Mouse (Mus musculus) layer of hippocampus, adult 18-20 months (tissue): Measurements from ENCODE around the gene Coa5. TPM values are rescaled to one million over a fixed set of nuclear protein-coding genes. Genes with fewer than 3 reads are reported as not detected.

Source experiments
- DNase-seq, 2 experiments: peaks; one replicate each; pipeline ENCODE4 v3.0.0; 2022; ENCODE audit warnings: low spot score in 2 of 2
- total RNA-seq, 2 experiments: library from RNA; stranded (reverse); gene quantifications; 2 replicates each; pipeline ENCODE4 v1.2.3; 2021

Gene Coa5
- total RNA-seq, 2 experiments from 2014 or later, result 61.8 to 64.0 TPM

DNA sequence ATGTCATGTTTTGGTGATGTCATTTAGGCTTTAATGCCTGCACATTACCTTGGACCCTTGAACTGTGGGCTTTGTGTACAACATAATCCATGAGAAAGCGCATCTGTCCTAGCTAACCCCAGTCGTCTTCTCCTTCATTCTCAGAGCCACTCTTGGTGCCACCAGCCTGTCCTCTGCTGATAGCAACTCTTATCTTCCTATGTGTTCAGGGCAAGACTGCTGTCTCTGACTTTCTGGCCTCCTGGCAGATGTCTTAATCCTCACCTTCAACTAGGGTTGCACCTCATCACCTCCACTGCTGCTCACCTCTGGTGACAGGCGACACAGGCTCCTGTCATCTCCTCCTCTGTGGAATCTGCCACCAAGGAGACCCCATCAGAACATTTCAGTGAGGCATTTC lies 6.5 kb upstream of the Coa5 start:
- DNase-seq, result no peak

DNA sequence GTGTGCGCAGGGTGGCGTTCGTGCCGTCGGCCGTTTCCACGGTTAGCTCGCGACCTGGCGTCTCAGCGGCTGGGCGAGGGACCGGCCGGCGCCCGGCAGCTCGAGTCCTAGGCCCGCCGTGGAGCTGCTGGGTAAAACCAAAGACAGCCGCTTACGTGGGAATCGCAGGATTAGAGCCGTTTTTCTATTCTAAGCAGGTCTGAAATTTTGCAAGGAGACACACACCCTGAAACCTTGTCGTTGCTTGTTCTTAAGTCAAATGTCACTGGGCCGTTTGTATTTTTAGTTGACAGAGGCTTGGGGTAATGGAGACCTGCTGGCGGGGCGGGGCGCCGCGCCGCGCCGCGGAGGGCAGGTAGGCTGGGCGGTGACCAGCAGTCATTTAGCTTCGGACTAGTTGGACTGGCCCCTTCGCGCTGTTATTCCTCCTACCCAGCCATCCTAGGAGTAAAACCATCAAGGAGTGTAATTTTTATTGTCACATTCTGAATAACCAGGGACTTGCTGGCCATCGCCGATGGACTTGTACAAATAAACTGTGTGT lies 466 bp upstream of the Coa5 start:
- no peak for DNase-seq

DNA sequence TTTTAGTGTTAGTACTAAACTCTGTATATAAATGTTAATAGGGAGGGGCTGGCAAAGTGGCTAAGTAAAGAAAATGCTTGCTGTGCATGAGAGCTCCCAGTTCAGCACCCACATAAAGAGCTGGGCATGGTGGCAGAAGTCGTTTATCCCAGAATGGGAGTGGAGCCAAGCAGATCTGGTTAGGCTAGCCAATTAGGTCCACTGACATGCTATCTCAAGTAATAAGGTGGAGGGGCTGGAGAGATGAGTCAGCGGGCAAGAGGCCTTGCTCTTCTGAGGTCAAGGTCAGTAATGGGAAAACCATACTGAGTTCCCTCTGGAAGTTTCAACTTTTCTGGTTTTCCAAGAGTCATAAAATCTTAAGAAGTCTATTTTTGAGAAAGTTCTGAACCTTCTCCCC lies 992 bp downstream of the Coa5 start:
- no peak for DNase-seq

DNA sequence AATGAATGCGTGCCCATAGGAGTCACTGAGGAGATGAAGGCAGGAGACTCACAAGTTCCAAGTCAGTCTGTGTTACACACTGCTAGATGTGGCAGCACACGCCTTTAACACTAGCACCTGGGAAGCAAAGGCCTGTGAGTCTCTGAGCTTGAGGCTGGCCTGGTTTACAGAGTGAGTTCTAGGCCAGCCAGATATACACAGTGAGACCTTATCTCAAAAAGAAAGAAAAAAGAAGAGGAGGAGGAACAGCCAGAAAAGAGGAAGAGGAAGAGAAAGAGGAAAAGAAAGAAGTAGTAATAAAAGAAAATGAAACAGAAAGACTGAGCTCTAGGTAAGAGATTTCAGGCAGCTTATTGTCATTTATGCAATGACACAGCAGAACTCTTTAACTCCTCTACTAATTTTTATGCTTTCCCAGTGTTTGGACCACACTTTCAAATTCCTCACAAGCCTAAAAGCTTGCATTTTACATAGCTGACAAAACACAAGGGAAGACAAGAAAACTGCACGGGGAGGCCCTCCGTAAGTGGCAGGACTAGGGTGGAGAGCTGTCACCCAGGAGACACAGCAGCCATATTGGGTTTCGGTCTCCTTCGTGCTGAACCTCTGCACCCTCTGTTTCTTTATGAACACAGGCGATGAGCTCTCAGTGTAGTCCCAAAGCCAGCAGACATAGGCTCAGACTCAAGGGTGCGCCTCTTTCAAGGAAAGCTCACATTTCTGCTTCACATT lies 2.6 kb downstream of the Coa5 start:
- no peak for DNase-seq

DNA sequence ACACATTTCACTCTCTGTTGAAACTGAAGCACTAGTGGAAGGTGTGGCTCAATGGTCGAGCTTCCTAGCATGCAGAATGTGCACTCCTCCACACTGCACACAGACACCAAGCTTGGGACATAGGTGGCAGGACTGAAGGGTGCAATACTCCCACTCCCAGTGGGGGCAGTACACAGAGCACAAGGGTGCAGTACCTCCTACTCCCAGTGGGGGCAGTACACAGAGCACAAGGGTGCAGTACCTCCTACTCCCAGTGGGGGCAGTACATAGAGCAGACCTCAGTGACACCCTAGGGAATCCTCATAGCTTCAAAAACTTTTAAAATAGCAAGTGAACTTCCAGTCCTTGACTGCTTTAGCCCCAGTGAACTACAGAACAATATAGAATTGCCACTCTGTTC lies 10.5 kb downstream of the Coa5 start:
- DNase-seq, result peak in 1 of 2 experiments; percentile 41

DNA sequence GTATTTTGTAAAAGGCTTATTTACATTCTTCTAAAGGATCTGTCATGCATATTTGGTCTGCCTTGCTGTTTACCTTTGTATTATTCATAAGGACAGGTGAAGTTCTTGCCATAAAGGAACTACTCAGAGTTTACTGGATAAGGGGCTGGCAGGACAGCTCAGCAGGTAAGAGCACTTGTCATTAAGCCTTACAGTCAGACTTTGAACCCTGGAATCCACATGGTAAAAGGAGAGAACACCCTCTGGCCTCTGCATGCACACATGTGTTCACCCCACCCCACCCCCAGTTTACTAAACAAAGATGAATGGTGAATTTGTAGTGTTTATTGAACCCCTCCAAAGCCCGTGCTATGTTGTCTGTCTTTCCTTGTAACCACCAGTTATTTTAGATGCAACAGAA lies 14.5 kb downstream of the Coa5 start:
- DNase-seq, result no peak

DNA sequence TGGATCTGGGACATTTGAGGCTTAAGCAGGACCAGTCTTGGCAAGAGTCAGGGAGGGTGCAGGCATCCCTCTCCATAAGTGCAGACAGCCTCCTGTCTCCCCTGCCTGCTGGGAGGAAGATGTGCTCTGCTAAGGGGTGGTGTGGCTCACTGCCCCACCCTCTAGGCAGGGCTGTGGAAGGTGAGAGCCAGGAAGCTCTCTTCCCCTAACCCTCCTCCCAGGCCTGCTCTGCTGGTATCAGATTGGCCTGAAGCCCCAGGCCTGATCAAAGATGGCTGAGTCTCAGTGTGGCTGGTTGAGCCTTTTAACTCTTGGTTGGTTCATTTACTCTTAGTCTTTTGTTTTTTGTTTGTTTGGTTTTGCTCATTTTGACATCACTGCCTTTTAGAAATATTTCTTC lies 20.3 kb downstream of the Coa5 start:
- no peak for DNase-seq

DNA sequence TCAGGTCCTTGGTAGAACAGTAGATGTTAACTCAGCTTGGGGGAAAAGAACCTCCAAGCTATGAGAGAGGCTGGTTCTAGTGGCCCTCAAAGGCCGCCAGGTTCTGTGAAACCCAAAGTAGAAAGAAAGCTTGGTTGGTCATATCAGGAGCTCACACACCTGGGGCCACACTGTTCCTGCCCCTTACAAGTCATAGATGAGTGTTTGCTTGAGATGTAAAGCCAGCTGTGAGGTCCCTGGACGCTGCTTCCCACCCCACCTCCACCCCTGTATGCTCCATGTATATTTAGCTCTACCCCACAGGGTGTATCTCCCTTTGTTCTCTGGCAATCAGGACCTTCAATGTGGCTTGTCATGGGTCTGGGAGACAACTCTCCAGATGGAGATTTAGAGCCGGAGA lies 21.2 kb downstream of the Coa5 start:
- DNase-seq, result no peak

DNA sequence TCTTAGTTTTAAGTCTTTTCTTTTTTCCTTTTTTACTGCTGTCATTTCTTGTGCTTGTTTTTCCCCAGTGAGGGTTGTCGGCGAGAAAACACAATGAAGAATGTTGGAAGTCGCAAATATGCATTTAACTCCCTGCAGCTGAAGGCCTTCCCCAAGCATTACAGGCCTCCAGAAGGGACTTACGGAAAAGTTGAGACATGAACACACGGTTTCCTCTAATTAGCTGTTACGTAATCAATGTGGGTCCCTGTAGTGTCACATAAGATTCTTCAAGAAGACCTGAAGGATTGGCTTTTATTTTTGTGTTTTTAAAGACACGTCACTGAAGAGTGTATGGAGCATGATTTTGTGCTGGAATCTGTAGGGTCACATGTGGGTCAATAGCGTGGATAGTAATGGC lies 21.8 kb downstream of the Coa5 start:
- no peak for DNase-seq

DNA sequence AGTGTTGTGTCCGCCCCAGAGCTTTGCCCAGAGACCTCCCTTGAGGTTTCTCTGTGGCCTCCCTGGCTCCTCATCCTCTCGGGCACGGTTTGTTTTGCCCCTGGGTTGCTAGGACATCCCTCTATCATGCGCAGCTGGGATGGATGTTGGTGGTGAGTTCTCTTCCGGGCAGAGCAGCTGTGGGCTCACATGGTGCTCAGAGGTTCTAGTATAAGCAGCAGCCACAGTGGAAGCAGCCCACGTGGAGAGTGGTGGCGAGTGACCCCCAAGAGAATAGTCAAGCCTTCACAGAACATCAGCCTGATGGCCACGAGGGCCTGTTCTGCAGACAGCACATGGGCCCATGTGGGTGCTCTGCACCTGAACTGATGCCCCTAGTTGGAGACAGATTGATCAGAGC lies 22.7 kb downstream of the Coa5 start:
- no peak for DNase-seq

DNA sequence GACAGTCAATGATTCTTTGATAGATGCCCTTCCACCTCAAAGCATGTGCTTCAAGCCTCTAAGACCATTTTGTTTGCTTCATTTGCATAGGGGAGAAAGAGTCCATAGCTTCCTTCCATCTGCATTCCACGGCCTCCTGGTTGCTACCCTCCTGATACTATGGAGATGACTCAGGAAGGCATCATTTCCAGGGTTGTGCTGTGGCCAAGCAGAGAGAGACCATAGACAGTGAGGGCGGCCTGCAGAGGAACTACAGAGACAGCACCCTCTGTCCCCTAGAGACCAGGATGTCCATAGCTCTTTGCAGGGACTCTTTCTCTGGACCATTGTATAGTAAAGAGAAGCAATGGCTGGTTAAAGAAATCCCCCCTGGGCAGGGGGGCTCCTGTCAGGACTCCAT lies 24.8 kb downstream of the Coa5 start:
- no peak for DNase-seq

DNA sequence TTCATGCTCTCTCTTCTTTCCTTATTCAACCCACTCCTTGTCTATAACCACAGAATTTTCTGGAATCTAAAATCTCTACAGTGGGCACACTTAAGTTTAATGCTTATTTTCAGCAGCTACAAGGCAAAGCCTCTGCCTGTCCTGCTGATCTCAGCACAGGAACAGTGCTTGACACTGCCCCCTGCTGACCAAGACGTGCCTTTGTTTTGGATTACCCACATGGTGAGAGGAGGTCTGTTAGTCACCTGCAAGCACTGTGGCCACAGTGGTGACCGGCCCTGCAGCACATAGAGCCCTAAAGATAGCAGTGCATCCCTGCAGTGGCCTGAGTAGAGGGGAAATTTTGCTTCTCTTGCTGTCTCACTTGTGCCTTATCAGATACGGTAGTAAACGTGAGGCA lies 28.2 kb downstream of the Coa5 start:
- DNase-seq, result peak; percentile 36 to 73

DNA sequence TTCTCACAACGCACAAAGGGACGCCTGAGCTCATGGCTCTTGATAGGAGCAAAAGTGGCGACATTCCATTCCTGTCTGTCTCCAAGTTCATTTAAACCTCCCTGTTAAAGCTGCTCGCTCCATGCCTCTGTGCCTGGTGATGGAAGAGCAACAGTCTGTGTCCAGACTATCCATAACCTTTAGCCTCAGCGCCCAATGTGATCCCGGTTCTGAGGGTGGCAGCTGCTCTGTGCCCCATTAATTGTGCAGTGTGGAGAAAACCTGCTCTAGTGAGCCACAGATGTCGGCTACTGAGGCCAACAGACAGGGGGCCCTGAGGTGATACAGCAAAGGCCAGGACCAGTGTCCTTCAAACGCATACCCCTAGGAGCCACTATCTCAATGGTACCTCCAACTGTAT lies 30.2 kb downstream of the Coa5 start:
- no peak for DNase-seq

DNA sequence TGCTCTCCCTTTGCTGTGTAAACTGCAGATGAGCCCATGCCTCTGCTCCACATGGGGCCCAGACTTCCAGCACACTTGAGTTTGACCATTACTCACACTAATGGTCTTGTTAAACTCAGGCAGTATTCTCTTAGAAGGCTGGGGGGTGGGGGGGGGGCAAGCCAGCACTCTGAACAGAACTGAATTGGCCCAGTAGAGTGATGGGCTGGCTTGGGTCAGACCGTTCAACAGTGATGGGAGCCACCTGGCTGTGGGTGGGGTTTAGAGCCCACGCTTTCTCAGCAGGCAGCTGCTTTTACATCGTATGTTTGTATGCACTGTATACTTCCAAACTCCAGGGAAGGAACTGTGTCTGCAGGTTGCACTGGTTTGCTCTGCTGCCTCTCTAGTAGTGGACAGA lies 30.9 kb downstream of the Coa5 start:
- peak in 1 of 2 experiments; percentile 34 for DNase-seq

DNA sequence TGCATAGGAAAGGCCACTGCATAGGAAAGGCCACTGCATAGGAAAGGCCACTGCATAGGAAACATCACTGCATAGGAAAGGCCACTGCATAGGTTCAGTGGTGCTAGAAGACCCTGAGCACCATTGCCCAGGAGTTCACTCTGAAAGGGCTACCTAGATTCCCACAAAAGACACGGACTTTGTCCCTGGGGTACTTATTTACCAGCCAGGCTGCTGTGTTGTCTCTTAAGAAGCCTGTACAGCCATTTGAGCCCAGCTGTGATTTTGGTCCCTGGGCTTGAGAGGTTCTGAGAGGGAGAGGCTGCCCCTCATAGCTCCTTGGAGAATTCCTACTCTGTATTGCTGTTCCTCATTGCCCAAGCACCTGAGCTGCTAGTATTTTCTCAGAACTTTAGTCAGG lies 33.4 kb downstream of the Coa5 start:
- DNase-seq, result no peak

DNA sequence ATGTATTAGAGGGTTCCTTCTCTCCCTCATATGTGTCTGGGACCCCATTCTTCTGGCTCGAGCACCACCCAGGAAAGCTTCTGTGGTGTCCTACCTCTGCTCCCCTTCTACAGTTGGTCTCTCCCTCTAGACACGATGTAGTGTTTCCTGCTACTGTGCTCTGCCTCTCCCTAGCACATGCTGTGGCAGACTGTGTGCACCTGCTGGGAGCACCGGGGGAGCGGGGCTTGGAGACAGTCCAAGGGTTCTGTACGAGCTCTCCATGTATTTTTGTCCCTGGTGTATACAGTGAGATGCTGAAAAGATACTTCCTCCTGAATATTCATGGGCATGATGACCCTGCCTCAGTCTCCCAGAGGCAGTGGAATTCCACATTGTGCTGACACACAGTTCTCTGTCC lies 36.7 kb downstream of the Coa5 start:
- peak; percentile 47 to 67 for DNase-seq

DNA sequence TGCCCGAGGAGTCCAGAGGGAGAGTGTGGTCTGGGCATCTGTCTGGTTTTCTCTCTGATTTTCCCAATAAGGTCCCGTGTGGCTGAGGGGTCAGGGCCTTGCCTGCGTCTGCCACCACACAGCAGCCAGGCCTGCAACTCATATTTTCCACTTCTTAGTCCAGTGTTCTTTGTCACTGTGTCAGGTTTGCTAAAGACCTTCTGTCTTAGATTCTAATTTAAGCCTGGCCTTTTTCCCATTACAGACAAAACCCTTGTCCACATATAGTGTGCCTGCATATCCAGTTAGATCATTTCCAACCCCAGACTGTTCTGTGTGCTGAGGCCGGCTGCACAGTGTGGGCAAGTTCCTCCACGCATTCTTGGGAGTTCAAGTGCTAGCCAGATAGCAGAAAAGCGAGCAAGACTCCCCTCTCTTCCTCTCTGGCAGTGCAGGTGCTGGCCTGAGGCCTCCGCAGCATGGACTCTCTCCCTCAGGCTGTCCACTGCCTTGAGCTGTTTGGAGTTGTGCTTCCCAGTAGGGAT lies 43.4 kb downstream of the Coa5 start:
- no peak for DNase-seq

DNA sequence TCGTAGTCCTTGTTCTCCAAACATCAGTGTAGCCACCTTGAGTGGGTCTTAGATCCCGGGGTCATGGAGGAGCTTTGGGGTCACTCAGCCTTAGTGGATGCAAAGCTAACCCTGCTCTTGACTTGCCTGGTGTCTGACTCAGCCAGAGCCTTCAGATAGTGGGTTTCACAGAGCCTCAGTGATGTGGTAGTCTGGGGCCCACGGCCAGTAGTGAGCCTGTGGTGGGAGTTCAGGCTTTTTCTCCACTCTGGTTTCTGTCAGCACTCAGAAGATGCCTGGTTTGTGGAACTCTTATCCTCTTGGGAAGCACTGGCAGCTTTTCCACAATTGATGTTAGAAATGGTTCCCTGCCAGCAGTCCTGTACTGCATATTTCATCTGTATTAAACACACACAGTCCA lies 45.6 kb downstream of the Coa5 start:
- DNase-seq, result no peak

DNA sequence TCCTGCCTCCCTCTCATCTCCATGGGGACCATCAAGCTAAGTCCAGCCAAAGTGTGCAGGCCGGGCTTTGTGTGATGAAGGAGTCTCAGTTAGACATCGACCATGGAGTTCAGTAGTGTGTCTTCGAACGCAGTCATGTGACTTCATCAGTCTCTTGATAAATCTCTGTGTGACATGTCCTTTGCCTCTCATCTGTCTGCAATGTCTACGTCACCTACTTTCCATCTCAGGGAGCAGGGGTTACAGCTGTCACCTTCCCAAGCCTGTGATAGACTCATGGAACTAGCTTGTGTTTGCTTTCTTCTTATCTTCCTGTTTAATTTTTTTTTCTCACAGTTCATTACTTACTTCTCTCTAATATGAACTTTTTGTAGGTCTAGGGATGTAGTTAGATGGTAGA lies 49.0 kb downstream of the Coa5 start:
- no peak for DNase-seq

DNA sequence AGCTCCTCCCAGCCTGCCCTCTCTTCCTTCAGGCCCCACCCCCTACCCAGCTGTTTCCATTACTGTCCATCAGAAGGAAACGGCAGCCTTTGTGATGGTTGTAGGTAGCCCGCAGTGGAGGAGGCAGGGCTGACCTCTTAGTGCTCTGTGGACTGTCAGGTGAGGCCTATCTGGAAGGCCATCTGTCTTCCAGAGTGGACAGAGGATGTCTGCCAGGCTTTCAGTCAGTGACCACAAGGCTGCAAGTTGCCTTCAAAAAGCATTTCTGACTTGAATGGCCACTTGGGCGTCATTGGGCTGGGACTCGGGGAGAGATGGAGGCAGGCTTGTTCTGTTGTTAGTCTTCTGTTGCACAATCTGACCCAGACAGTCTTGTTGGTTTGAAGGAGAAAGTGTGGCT lies 50.4 kb downstream of the Coa5 start:
- DNase-seq, result no peak

DNA sequence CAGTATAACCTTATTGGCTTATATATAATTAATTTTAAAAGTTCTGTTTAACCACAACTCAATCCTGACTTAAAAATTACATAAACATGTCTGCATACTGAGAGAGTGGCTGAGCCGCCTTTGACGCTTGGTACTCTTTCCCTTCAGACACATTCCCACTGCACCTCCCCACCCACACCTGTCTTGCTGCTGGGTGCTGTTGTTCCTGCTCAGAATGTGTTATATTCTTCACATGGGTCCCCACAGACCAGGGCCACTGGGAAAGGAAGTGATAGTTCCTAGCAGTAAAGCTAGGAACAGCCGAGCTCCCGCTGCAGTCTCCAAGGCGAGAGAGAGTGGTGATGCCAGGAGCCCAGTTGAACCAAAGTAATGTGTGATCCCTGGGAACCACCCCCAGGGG lies 51.8 kb downstream of the Coa5 start:
- no peak for DNase-seq

DNA sequence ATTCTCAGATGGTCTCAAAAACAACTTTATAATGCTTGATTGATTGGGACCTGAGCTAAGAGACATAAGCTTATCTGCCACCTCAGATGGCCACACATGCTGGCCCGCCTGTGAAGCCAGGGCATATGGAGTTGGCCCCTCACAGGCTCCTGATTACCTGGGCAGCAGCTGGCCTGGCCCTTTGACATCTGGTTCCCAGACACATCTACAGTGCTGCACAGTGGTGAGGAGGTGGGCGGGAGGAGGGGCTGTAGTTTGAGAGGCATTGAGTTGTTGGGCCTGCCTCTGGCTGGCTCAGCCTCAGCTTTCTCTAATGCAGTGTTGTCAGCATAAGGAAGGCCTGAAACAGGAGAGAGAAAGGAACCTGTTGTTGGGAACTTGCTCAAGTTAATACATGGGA lies 53.2 kb downstream of the Coa5 start:
- DNase-seq, result no peak

DNA sequence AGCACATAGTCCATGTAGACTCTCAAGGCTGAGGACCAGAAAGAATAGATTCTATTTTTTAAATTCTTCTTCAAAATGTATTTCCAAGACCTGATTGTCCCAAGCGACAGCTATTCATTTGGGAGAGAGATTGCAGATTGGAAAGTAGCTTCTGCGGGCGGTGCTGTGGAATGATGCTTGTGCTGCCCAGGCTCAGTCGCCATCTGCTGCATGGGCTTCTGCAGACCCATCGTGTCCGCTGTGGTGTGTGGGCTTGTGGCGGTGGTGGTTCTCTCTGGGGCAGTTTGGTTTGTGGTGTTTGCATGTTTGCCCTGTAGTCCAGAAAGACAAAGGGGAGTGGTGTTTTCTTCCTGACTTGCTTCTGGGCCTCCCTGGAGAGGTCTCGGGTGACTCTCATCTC lies 53.7 kb downstream of the Coa5 start:
- DNase-seq, result peak in 1 of 2 experiments; percentile 40
